Mouse (Mus musculus): ENCODE measurements around the gene Gm28897. TPM values are rescaled to one million over a fixed set of nuclear protein-coding genes. Genes with fewer than 3 reads are reported as not detected.
"Not testable (repeated sequence)": the region's sequence is repeated elsewhere in the genome, so short reads cannot be mapped to it uniquely, and the experiment has no call there.

Gm28897 gene
- not detected in 2 replicates for polyA plus RNA-seq (2012; rRNA removed)

DNA sequence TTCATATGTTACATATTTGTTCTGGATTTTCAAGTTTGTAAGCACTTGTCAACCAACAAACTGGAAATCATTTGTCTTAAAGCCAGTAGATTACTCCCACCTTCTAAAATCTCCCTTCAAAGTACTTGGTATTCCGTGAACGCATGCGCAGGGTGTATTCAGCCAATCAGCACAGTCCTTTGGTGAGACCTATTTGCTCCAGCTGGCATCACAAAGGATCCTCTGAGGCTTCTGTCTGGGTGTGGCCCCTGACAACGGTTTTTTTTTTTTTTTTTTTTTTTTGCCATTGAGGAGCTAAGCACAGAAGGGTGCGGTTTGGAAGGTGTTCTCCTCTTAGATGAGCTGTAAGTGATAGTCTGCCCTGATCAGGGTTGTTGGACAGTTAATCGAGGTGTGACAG lies at the start of gene Gm28897:
TSS of gene Gm28897 (plus strand) at position 301 of the 400 bp plus-strand sequence.
- DNase-seq; H3K27ac ChIP-seq (ENCODE audit: insufficient read depth, low read length); H3K27me3 ChIP-seq (ENCODE audit: control insufficient read depth, insufficient read depth, low read length); H3K4me3 ChIP-seq (replicated peaks; ENCODE audit: insufficient read depth, low read depth, low read length); H3K4me1 ChIP-seq (ENCODE audit: control insufficient read depth, insufficient read depth, low read length): not testable (repeated sequence)
- no CpG with 5 or more reads among the region's 6 CpGs for WGBS

Data from cerebellum, adult 2 months (tissue).